Mouse (Mus musculus) hindbrain, embryonic 15.5 days (tissue): Measurements from ENCODE around the gene Rrm1. TPM values are rescaled to one million over a fixed set of nuclear protein-coding genes. Genes with fewer than 3 reads are reported as not detected.
"Not testable (repeated sequence)": the region's sequence is repeated elsewhere in the genome, so short reads cannot be mapped to it uniquely, and the experiment has no call there.

Experiments used
- ATAC-seq: fragments of 200-750 bp; cut with Nextera tagmentation; 2 replicates; pipeline ENCODE4 v1.8.0; 2017; ENCODE audit warnings: low read depth, moderate number of reproducible peaks, moderate TSS enrichment; ENCODE audit not compliant: low FRiP score
- H3K27ac ChIP-seq: fragments of 300-500 bp; sonication (generic); replicated peaks from 2 replicates; pipeline ENCODE4 v1.5.1; 2015; ENCODE audit warnings: mild to moderate bottlenecking, inconsistent platforms
- H3K27me3 ChIP-seq: fragments of 300-500 bp; sonication (generic); 2 replicates; pipeline ENCODE4 v1.6.1; 2015; ENCODE audit warnings: control low read depth, inconsistent platforms
- H3K36me3 ChIP-seq: fragments of 300-500 bp; sonication (generic); 2 replicates; pipeline ENCODE4 v1.6.1; 2015; ENCODE audit warnings: control low read depth, inconsistent platforms
- H3K4me1 ChIP-seq: fragments of 300-500 bp; sonication (generic); replicated peaks from 2 replicates; pipeline ENCODE4 v1.6.1; 2015; ENCODE audit warnings: control low read depth, inconsistent platforms
- H3K4me2 ChIP-seq: fragments of 300-500 bp; sonication (generic); 2 replicates; pipeline ENCODE4 v1.6.1; 2015; ENCODE audit warnings: moderate library complexity, mild to moderate bottlenecking, inconsistent platforms
- H3K4me3 ChIP-seq: fragments of 300-500 bp; sonication (generic); 2 replicates; pipeline ENCODE4 v1.5.1; 2015; ENCODE audit warnings: mild to moderate bottlenecking, inconsistent platforms
- H3K9ac ChIP-seq: fragments of 300-500 bp; sonication (generic); 2 replicates; pipeline ENCODE4 v1.6.1; 2015; ENCODE audit warnings: inconsistent platforms
- H3K9me3 ChIP-seq: fragments of 300-500 bp; sonication (generic); 2 replicates; pipeline ENCODE4 v1.6.1; 2016; ENCODE audit warnings: control low read depth, inconsistent platforms
- WGBS: fragments of 180-500 bp; shearing (Covaris S2); methylation state at CpG from one replicate; pipeline ENCODE4 v1.1.7; 2015; 5-methylcytosine and 5-hydroxymethylcytosine counted together
- polyA plus RNA-seq: library from polyadenylated mRNA; unstranded; fragments of >200 nt; fragmentation: Nextera tagmentation; extraction: Ambion mirVana; gene quantifications from 2 replicates; pipeline ENCODE4 v1.2.1, GENCODE M21; 2015

The Rrm1 gene
- polyA plus RNA-seq, 1 experiment from 2014 or later = 51.4 TPM

DNA sequence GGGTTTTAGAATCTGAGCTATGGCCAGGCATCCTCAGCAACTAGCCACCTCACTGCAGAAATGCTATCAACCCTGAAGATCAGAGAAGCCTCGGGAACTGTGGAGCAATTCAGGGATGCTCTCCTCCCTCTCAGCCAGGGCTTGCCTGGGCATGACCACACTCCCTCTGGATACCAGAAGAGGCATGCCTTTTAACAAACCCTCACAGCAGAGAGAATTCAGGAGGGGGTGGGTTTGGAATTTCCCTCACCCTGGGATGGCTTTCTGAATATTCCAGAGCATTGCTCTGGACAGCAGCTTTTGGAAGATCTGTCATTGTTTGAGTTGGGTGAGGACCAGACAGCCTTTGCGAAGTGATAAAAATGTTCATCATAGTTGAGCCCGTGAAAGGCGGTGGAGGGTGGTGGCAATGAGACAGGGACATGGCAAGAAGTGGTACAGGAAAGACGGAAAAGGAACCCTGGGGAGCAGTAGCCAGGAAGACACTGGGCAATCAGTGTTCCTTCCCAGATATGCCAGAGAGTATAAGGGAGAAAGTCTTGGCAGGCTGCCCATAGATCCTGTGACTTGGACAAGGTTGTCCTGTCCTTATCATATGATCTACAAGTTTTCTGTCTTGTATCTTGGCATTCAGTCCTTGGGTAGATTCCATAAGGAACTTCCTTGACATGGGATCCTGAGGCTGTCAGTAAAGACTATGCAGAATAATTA is 38.0 kb downstream of the Rrm1 start:
- ATAC-seq = no peak
- WGBS = 78% methylated on average over 5 of the region's 5 CpGs
- no peaks in the 10 kb centered on the region for H3K27me3 ChIP-seq
- H3K4me2 ChIP-seq = no peak overlapping the region
- no peaks in the 10 kb centered on the region for H3K36me3 ChIP-seq
- no peak overlapping the region for H3K9ac ChIP-seq
- no peaks in the 10 kb centered on the region for H3K4me1 ChIP-seq
- H3K9me3 ChIP-seq = no peaks in the 10 kb centered on the region
- no peak overlapping the region for H3K4me3 ChIP-seq
- no peak overlapping the region for H3K27ac ChIP-seq

GRCm38 (mm10) chr7:102480821-102481220 is 39.3 kb downstream of the Rrm1 start:
- 95% methylated on average over 4 of the region's 4 CpGs for WGBS
- Histone ChIP-seq H3K9ac (no peak overlapping the region), H3K9me3 (no peaks in the 10 kb centered on the region), H3K4me2 (no peak overlapping the region), H3K27ac (no peak overlapping the region), H3K36me3 (no peaks in the 10 kb centered on the region), H3K4me3 (no peak overlapping the region), H3K4me1 (no peaks in the 10 kb centered on the region), H3K27me3 (no peaks in the 10 kb centered on the region)
- ATAC-seq = no peak

- Histone ChIP-seq H3K4me1 (no peaks in the 10 kb centered on the region), H3K9me3 (no peaks in the 10 kb centered on the region), H3K27ac (no peak within 1 kb of the TSS), H3K9ac (no peak within 1 kb of the TSS), H3K36me3 (no peaks in the 10 kb centered on the region), H3K27me3 (no peaks in the 10 kb centered on the region), H3K4me3 (no peak within 1 kb of the TSS), H3K4me2 (no peak within 1 kb of the TSS)
- WGBS = 97% methylated on average over 4 of the region's 4 CpGs
- no peak for ATAC-seq
Measured at GRCm38 (mm10) chr7:102481579-102481978, 40.1 kb downstream of the Rrm1 start, which contains the start of gene Olfr543. Gene Olfr543 (minus strand): TSS chr7:102481679.

DNA sequence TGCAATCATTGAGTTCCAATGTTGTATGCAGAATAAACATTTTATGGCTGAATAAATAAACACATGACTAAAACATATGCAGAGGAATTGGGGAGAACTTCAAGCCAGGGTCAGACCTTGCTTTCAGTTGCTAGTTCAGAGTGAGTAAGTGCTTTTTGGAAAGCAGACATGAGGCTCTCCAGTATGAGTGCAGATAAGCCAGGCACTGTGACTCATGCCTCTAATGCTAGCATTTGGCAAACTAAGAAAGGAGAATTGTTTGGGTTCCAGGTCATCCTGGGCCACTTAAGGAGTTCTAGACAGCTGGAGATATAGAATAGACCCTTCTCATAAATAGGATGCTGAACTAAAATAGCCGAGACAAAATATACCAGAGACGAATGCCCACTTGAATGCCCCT is 42.2 kb downstream of the Rrm1 start:
- H3K4me3 ChIP-seq = no peak overlapping the region
- H3K4me2 ChIP-seq = no peak overlapping the region
- WGBS = 95% methylated on average over 2 of the region's 2 CpGs
- no peaks in the 10 kb centered on the region for H3K27me3 ChIP-seq
- no peaks in the 10 kb centered on the region for H3K36me3 ChIP-seq
- ATAC-seq = no peak
- H3K9me3 ChIP-seq = no peaks in the 10 kb centered on the region
- H3K4me1 ChIP-seq = no peaks in the 10 kb centered on the region
- no peak overlapping the region for H3K9ac ChIP-seq
- H3K27ac ChIP-seq = no peak overlapping the region

- H3K4me3 ChIP-seq, H3K9ac ChIP-seq, ATAC-seq, H3K27ac ChIP-seq, H3K36me3 ChIP-seq, H3K4me2 ChIP-seq, H3K4me1 ChIP-seq, H3K9me3 ChIP-seq, H3K27me3 ChIP-seq: not testable (repeated sequence)
- WGBS = 68% methylated on average over 8 of the region's 8 CpGs
Measured at GRCm38 (mm10) chr7:102484766-102485165, 43.3 kb downstream of the Rrm1 start.

DNA sequence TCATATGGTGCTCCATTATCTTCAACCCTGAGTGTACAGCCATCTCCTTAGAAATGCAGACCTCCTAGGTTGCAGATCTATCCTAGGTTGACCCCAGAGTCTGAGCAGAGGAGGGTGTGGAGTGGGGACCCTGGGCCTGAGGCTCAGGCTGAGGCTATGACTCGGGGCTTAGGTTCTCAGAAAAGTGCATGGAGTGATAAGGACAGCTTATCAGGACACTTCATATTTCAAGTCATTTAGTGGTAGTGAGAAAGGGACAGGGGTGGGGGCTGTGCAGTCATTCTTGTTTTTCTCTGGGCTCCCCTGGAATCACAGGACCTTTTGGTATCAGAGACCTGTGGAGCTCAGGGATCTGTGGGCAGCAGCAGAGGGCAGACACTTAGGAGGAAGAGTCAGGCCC is 44.6 kb downstream of the Rrm1 start:
- H3K27me3 ChIP-seq = no peaks in the 10 kb centered on the region
- H3K4me2 ChIP-seq = no peak overlapping the region
- ATAC-seq = no peak
- 81% methylated on average over 1 of the region's 1 CpGs for WGBS
- no peak overlapping the region for H3K4me3 ChIP-seq
- no peak overlapping the region for H3K9ac ChIP-seq
- H3K27ac ChIP-seq = no peak overlapping the region
- no peaks in the 10 kb centered on the region for H3K4me1 ChIP-seq
- H3K9me3 ChIP-seq = no peaks in the 10 kb centered on the region
- no peaks in the 10 kb centered on the region for H3K36me3 ChIP-seq

DNA sequence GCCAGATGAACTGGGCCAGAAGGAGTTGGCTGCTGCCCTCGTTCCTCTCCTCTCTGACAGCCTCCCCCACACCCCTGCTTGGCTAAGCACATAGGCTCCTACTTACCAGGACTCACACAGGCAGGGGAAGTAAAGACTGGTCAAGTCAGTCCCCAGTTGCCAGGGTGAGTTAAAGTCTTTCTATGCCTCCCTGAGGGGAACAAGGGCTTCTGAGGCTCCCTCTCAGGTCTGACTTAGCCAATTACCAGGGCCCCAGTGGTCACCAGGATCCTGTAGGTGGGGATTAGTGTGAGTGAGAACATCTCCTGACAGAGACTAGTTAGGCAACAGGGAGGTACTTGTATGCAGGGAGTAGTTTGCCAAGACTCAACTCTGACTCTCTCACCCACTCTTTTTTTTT is 46.7 kb downstream of the Rrm1 start, which contains the start of gene Olfr544:
TSS of gene Olfr544 (minus strand) at position 153 of the 400 bp plus-strand sequence.
- Histone ChIP-seq H3K4me3 (no peak within 1 kb of the TSS), H3K9ac (no peak within 1 kb of the TSS), H3K9me3 (no peaks in the 10 kb centered on the region), H3K4me1 (no peaks in the 10 kb centered on the region), H3K36me3 (no peaks in the 10 kb centered on the region), H3K4me2 (no peak within 1 kb of the TSS), H3K27me3 (no peaks in the 10 kb centered on the region), H3K27ac (no peak within 1 kb of the TSS)
- no peak for ATAC-seq
- WGBS = 47% methylated on average over 1 of the region's 1 CpGs

- H3K9ac ChIP-seq, H3K27me3 ChIP-seq, H3K36me3 ChIP-seq, H3K9me3 ChIP-seq, H3K4me2 ChIP-seq, ATAC-seq, H3K27ac ChIP-seq, H3K4me1 ChIP-seq, H3K4me3 ChIP-seq: not testable (repeated sequence)
- 54% methylated on average over 7 of the region's 7 CpGs for WGBS
Measured at GRCm38 (mm10) chr7:102494416-102494815, 52.9 kb downstream of the Rrm1 start.

DNA sequence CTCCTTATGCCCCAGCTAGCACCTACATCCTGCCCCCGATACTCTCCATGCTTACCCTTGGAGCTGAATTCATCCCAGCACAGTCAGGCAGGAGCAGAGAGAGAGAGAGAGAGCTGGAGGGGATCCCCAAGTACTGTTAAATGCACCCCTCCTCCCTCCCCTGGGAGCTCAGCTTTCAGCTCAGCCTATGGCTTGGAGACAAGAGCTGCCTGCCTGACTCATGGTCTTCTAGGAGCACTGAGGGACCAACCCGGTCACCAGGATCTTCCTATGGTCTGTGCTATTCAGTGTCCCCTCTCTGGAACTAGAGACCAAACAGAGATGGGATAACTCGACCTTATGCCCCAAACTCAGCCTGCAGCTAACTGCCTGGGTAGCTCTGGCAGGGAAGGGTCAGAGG is 58.0 kb downstream of the Rrm1 start, which contains the start of gene Olfr545:
TSS of gene Olfr545 (minus strand) at position 101 of the 400 bp plus-strand sequence.
- Histone ChIP-seq H3K9ac (no peak within 1 kb of the TSS), H3K9me3 (no peaks in the 10 kb centered on the region), H3K4me1 (no peaks in the 10 kb centered on the region), H3K4me2 (no peak within 1 kb of the TSS), H3K27ac (no peak within 1 kb of the TSS), H3K4me3 (no peak within 1 kb of the TSS), H3K27me3 (no peaks in the 10 kb centered on the region), H3K36me3 (no peaks in the 10 kb centered on the region)
- WGBS = 80% methylated on average over 3 of the region's 3 CpGs
- no peak for ATAC-seq

- H3K4me1 ChIP-seq = no peaks in the 10 kb centered on the region
- ATAC-seq = no peak
- no peak overlapping the region for H3K9ac ChIP-seq
- WGBS = 81% methylated on average over 5 of the region's 5 CpGs
- H3K27me3 ChIP-seq = no peaks in the 10 kb centered on the region
- H3K4me3 ChIP-seq = no peak overlapping the region
- H3K4me2 ChIP-seq = no peak overlapping the region
- H3K27ac ChIP-seq = no peak overlapping the region
- H3K36me3 ChIP-seq = no peaks in the 10 kb centered on the region
- H3K9me3 ChIP-seq = no peaks in the 10 kb centered on the region
Measured at GRCm38 (mm10) chr7:102501986-102502385, 60.5 kb downstream of the Rrm1 start.

GRCm38 (mm10) chr7:102506848-102507247 is 65.4 kb downstream of the Rrm1 start:
- Histone ChIP-seq H3K36me3 (no peaks in the 10 kb centered on the region), H3K27me3 (no peaks in the 10 kb centered on the region), H3K9me3 (no peaks in the 10 kb centered on the region), H3K9ac (no peak overlapping the region), H3K27ac (no peak overlapping the region), H3K4me3 (no peak overlapping the region), H3K4me1 (no peaks in the 10 kb centered on the region), H3K4me2 (no peak overlapping the region)
- peak; percentile 88 for ATAC-seq
- 43% methylated on average over 3 of the region's 3 CpGs for WGBS

DNA sequence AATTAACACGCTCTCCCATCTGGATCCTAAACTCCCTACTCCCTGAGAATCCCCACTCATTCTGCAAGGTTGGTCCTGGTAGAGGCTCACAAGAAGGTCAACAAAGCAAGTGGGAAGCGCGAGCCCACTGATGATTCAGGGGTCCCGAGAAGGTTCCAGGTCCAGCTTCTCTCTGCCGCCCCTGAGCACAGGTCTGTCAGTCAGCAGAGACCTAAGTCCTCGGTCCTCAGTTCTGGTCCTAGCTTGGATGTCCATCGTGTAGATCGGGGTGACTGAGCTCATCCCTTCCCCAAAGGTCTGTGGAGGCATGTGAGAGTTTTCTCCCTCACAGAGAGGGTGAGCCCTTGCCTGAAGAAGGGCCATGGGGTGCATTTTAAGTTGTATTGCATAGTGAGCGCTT is 66.6 kb downstream of the Rrm1 start:
- Histone ChIP-seq H3K4me1 (peaks cover 3% of the 10 kb centered on the region; the same call in 1 of the 2 replicates), H3K27me3 (no peaks in the 10 kb centered on the region), H3K9ac (no peak overlapping the region), H3K4me3 (no peak overlapping the region), H3K4me2 (no peak overlapping the region), H3K9me3 (no peaks in the 10 kb centered on the region), H3K36me3 (no peaks in the 10 kb centered on the region), H3K27ac (no peak overlapping the region)
- ATAC-seq = no peak
- WGBS = 91% methylated on average over 9 of the region's 9 CpGs

DNA sequence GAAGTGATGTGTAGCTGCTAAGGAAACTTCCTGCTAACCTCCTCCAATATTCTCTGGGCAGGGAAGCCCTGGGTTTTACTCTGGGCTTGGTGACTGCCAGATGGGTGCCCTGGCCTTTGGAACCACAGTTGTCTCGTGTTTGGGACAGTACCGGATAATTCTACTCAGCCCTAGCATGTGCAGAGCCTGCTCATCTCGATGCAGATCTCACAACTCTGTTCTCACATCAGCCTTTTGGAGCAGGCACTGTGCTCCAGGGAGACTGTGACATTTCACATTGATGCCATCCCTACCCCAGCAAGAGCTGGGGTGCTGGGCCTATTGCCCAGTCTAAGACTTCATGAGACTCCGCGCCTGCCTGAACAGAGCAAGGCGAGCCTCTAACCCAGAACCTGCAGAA is 67.2 kb downstream of the Rrm1 start:
- H3K27ac ChIP-seq = no peak overlapping the region
- no peaks in the 10 kb centered on the region for H3K9me3 ChIP-seq
- no peak overlapping the region for H3K4me3 ChIP-seq
- H3K4me2 ChIP-seq = no peak overlapping the region
- H3K27me3 ChIP-seq = no peaks in the 10 kb centered on the region
- WGBS = 89% methylated on average over 6 of the region's 6 CpGs
- H3K9ac ChIP-seq = no peak overlapping the region
- H3K36me3 ChIP-seq = no peaks in the 10 kb centered on the region
- peaks cover 7% of the 10 kb centered on the region; the same call in 1 of the 2 replicates for H3K4me1 ChIP-seq
- no peak for ATAC-seq
